Mouse (Mus musculus) spleen, adult 2 months (tissue): ENCODE results near the gene Rora. TPM values are rescaled to one million over a fixed set of nuclear protein-coding genes. Genes with fewer than 3 reads are reported as not detected.

ENCODE experiments used
- DNase-seq, 2 experiments: peaks; one replicate each; pipeline versions ENCODE4 v3.0.0 to v3.0.0-alpha.2; 2012 to 2021; ENCODE audit warnings: low spot score in 2 of 2, low read depth in 1 of 2
- H3K27ac ChIP-seq: fragments of 200-500 bp; 2 replicates; pipeline ENCODE4 v1.5.1; 2012; ENCODE audit warnings: low read length, inconsistent platforms; ENCODE audit not compliant: insufficient read depth
- H3K27me3 ChIP-seq: fragments of 200-500 bp; 2 replicates; pipeline ENCODE4 v1.6.1; 2012; ENCODE audit warnings: mild to moderate bottlenecking, moderate library complexity, low read length, inconsistent platforms; ENCODE audit not compliant: control insufficient read depth, insufficient read depth
- H3K36me3 ChIP-seq: fragments of 200-500 bp; 2 replicates; pipeline ENCODE4 v1.6.1; 2012; ENCODE audit warnings: mild to moderate bottlenecking, low read length, inconsistent platforms; ENCODE audit not compliant: control insufficient read depth, insufficient read depth
- H3K4me1 ChIP-seq: fragments of 200-500 bp; 2 replicates; pipeline ENCODE4 v1.6.1; 2011; ENCODE audit warnings: inconsistent platforms; ENCODE audit not compliant: control insufficient read depth, insufficient read depth, insufficient read length
- H3K4me3 ChIP-seq: fragments of 200-500 bp; 2 replicates; pipeline ENCODE4 v1.5.1; 2011; ENCODE audit warnings: mild to moderate bottlenecking, inconsistent platforms; ENCODE audit not compliant: insufficient read depth, insufficient read length; ENCODE audit errors: extremely low read depth
- CTCF ChIP-seq: fragments of 200-500 bp; IDR thresholded peaks from 2 replicates; pipeline ENCODE4 v1.5.1; 2011; ENCODE audit warnings: mild to moderate bottlenecking, inconsistent platforms; ENCODE audit not compliant: insufficient read depth, insufficient read length, insufficient replicate concordance; ENCODE audit errors: extremely low read depth
- POLR2A ChIP-seq: fragments of 200-500 bp; IDR thresholded peaks from 2 replicates; pipeline ENCODE4 v1.6.1; 2011; ENCODE audit warnings: low read depth, low read length, inconsistent platforms
- WGBS: fragments of 180-500 bp; shearing (Covaris S2); methylation state at CpG from one replicate; pipeline ENCODE4 v1.1.7; 2018; 5-methylcytosine and 5-hydroxymethylcytosine counted together
- polyA plus RNA-seq: library from polyadenylated mRNA; depleted of rRNA; stranded (reverse); fragments of >200 nt; gene quantifications from 2 replicates; pipeline ENCODE4 v1.2.3, GENCODE M21; 2012

Rora gene
- polyA plus RNA-seq, 1 experiment: 1.7 TPM

GRCm38 (mm10) chr9:69289056-69290017 is 635.8 kb downstream of the Rora start:
- peak; percentile 27 to 62 for DNase-seq
- no peak for TF ChIP-seq CTCF
- no peak for TF ChIP-seq POLR2A
- WGBS: 3% methylated on average over 56 of the region's 59 CpGs
- peak overlapping the region; percentile 18; the same call in 1 of the 2 replicates for H3K27ac ChIP-seq
- peaks cover 6% of the 10 kb centered on the region for H3K27me3 ChIP-seq
- peaks cover 4% of the 10 kb centered on the region; the same call in 1 of the 2 replicates for H3K4me1 ChIP-seq
- H3K4me3 ChIP-seq: peak overlapping the region; percentile 66
- H3K36me3 ChIP-seq: no peaks in the 10 kb centered on the region

- no peak overlapping the region for H3K27ac ChIP-seq
- H3K4me3 ChIP-seq: peak overlapping the region; percentile 66
- no peak for DNase-seq
- H3K27me3 ChIP-seq: peaks cover 7% of the 10 kb centered on the region
- WGBS: under 1% methylated on average over 71 of the region's 73 CpGs
- peaks cover 4% of the 10 kb centered on the region; the same call in 1 of the 2 replicates for H3K4me1 ChIP-seq
- no peak for TF ChIP-seq POLR2A
- no peak for TF ChIP-seq CTCF
- no peaks in the 10 kb centered on the region for H3K36me3 ChIP-seq
These were observed 636.7 kb downstream of the Rora start for GRCm38 (mm10) chr9:69290018-69290880.

- no peak for DNase-seq
These were observed 637.4 kb downstream of the Rora start for GRCm38 (mm10) chr9:69290881-69291450.

GRCm38 (mm10) chr9:69291451-69291850 is 637.9 kb downstream of the Rora start:
- H3K36me3 ChIP-seq: no peaks in the 10 kb centered on the region
- 24% methylated on average over 13 of the region's 13 CpGs for WGBS
- H3K27ac ChIP-seq: no peak overlapping the region
- peaks cover 4% of the 10 kb centered on the region; the same call in 1 of the 2 replicates for H3K4me1 ChIP-seq
- peak overlapping the region; percentile 66; the same call in 1 of the 2 replicates for H3K4me3 ChIP-seq
- no peak for TF ChIP-seq POLR2A
- no peak for TF ChIP-seq CTCF
- DNase-seq: no peak
- peaks cover 7% of the 10 kb centered on the region for H3K27me3 ChIP-seq

More at GRCm38 (mm10) chr9:69290881-69291450, 637.4 kb downstream of the Rora start:
- H3K27me3 ChIP-seq: peaks cover 7% of the 10 kb centered on the region
- H3K4me3 ChIP-seq: peak overlapping the region; percentile 66
- no peaks in the 10 kb centered on the region for H3K36me3 ChIP-seq
- H3K4me1 ChIP-seq: peaks cover 4% of the 10 kb centered on the region; the same call in 1 of the 2 replicates
- WGBS: 3% methylated on average over 29 of the region's 29 CpGs
- H3K27ac ChIP-seq: no peak overlapping the region
- TF ChIP-seq POLR2A (no peak), CTCF (no peak)

GRCm38 (mm10) chr9:69292353-69292752 is 638.8 kb downstream of the Rora start:
- H3K27ac ChIP-seq: no peak overlapping the region
- H3K4me3 ChIP-seq: no peak overlapping the region
- TF ChIP-seq CTCF: no peak
- TF ChIP-seq POLR2A: no peak
- WGBS: 82% methylated on average over 5 of the region's 5 CpGs
- peaks cover 4% of the 10 kb centered on the region; the same call in 1 of the 2 replicates for H3K4me1 ChIP-seq
- peaks cover 7% of the 10 kb centered on the region for H3K27me3 ChIP-seq
- no peaks in the 10 kb centered on the region for H3K36me3 ChIP-seq
- no peak for DNase-seq
